Mouse (Mus musculus) heart, postnatal 4 days (tissue): Measurements from ENCODE around the gene Ryr3. TPM values are rescaled to one million over a fixed set of nuclear protein-coding genes. Genes with fewer than 3 reads are reported as not detected.
A peak's percentile ranks its signal among the peaks of the same experiment; 100 is the strongest.

Experiments
- DNase-seq: peaks from one replicate; pipeline ENCODE4 v3.0.0; 2021
- total RNA-seq, 2 experiments: library from RNA; stranded (reverse); gene quantifications; 2 replicates each; pipeline ENCODE4 v1.2.3; 2021

The Ryr3 gene
- 1 to 10 TPM; 5.3 to 6.9 TPM for total RNA-seq

- DNase-seq, result peak; percentile 50
Measured at GRCm38 (mm10) chr2:113216746-113217461, at the start of gene Ryr3. Gene Ryr3 (minus strand): TSS chr2:113217096.

GRCm38 (mm10) chr2:113238871-113239270 is 22.0 kb upstream of the Ryr3 start:
- no peak for DNase-seq

GRCm38 (mm10) chr2:113236993-113237392 is 20.1 kb upstream of the Ryr3 start:
- DNase-seq, result no peak

GRCm38 (mm10) chr2:113234559-113234958 is 17.7 kb upstream of the Ryr3 start:
- peak; percentile 37 for DNase-seq

- DNase-seq, result no peak
Measured at GRCm38 (mm10) chr2:113233356-113233755, 16.5 kb upstream of the Ryr3 start.

- no peak for DNase-seq
Measured at GRCm38 (mm10) chr2:113216105-113216745, 671 bp downstream of the Ryr3 start.

GRCm38 (mm10) chr2:113210023-113210422 is 6.9 kb downstream of the Ryr3 start:
- no peak for DNase-seq

GRCm38 (mm10) chr2:113209263-113209662 is 7.6 kb downstream of the Ryr3 start:
- no peak for DNase-seq

GRCm38 (mm10) chr2:113202857-113203256 is 14.0 kb downstream of the Ryr3 start:
- no peak for DNase-seq

- no peak for DNase-seq
Measured at GRCm38 (mm10) chr2:113199030-113199679, 17.7 kb downstream of the Ryr3 start.

- DNase-seq, result no peak
Measured at GRCm38 (mm10) chr2:113187158-113187557, 29.7 kb downstream of the Ryr3 start.

- DNase-seq, result no peak
Measured at GRCm38 (mm10) chr2:113181701-113182100, 35.2 kb downstream of the Ryr3 start.

GRCm38 (mm10) chr2:113178047-113178446 is 38.8 kb downstream of the Ryr3 start:
- DNase-seq, result no peak

- no peak for DNase-seq
Measured at GRCm38 (mm10) chr2:113176337-113176736, 40.6 kb downstream of the Ryr3 start.

GRCm38 (mm10) chr2:113168096-113168495 is 48.8 kb downstream of the Ryr3 start:
- no peak for DNase-seq

- DNase-seq, result no peak
Measured at GRCm38 (mm10) chr2:113161494-113161893, 55.4 kb downstream of the Ryr3 start.

- DNase-seq, result no peak
Measured at GRCm38 (mm10) chr2:113137766-113138165, 79.1 kb downstream of the Ryr3 start.

- no peak for DNase-seq
Measured at GRCm38 (mm10) chr2:113123476-113123875, 93.4 kb downstream of the Ryr3 start.

GRCm38 (mm10) chr2:113119080-113119479 is 97.8 kb downstream of the Ryr3 start:
- no peak for DNase-seq

- no peak for DNase-seq
Measured at GRCm38 (mm10) chr2:113116788-113117187, 100.1 kb downstream of the Ryr3 start.

GRCm38 (mm10) chr2:113115897-113116283 is 101.0 kb downstream of the Ryr3 start:
- DNase-seq, result no peak

- DNase-seq, result no peak
Measured at GRCm38 (mm10) chr2:113115248-113115896, 101.5 kb downstream of the Ryr3 start.

GRCm38 (mm10) chr2:113104609-113105008 is 112.3 kb downstream of the Ryr3 start:
- no peak for DNase-seq
